Mouse (Mus musculus) heart, adult 2 months (tissue): Measurements from ENCODE around the gene Adamts16.

Experiments used
- CTCF ChIP-seq: fragments of 200-600 bp; IDR thresholded peaks from 2 replicates; pipeline ENCODE4 v1.8.1; 2022; ENCODE audit warnings: antibody characterized with exemption, mild to moderate bottlenecking, moderate library complexity
- POLR2A ChIP-seq: fragments of 200-500 bp; IDR thresholded peaks from 2 replicates; pipeline ENCODE4 v1.6.1; 2011; ENCODE audit warnings: mild to moderate bottlenecking, low read depth, low read length, control low read depth; ENCODE audit not compliant: insufficient read depth

GRCm38 (mm10) chr13:70719994-70720393 is 121.6 kb downstream of the Adamts16 start:
- no peak for TF ChIP-seq CTCF
- TF ChIP-seq POLR2A, result no peak
